Mouse (Mus musculus): Measurements from ENCODE around the gene Macrod1. TPM values are rescaled to one million over a fixed set of nuclear protein-coding genes. Genes with fewer than 3 reads are reported as not detected.
"Not testable (repeated sequence)": the region's sequence is repeated elsewhere in the genome, so short reads cannot be mapped to it uniquely, and the experiment has no call there.

Gene Macrod1
- total RNA-seq (2022), result 10 to 100 TPM; 19.2 to 21.4 (median 20.1) TPM

DNA sequence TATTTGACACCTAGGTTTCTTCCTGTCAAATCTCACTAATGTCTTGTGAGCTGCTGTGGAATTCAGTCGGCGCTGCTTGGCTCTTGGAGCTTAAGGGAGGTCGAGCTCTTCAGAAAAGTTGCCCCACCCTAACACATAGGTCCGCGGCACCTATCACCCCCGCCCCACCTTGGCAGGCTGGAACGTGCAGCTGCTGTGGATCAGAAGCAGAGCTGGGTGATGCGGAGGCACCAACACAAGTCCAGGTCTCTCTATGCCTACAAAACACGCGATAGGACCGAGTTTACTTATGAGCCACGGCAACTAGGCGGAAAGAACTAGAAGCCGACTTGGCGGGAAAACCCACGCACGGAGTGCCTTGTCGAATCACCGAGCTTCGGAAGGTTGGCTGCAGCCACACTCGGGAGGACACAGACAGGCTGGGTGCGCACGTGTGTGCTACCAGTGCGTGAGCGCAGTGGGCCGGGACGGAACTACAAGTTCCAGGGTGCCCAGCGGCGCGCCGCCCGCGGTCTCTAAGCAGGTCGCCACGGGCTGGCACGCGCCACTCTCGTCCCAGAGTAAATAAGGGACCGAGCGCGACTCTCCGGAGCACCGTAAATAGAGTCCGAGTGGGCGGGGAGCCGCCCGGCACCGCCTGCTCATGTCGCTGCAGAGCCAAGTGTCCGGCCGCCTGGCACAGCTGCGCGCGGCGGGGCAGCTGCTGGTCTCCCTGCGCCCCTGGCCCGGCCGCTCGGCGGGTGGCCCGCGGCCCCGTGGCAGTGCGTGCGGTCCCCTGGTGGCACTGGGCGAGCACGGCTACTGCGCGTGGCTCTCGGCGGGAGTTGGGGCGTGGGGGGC is at the start of gene Macrod1:
Gene Macrod1, plus strand, starts transcription at position 563 of the 840 bp plus-strand sequence.
- DNase-seq (ENCODE audit: low spot score in 2 of 2), result peak; percentile 80

DNA sequence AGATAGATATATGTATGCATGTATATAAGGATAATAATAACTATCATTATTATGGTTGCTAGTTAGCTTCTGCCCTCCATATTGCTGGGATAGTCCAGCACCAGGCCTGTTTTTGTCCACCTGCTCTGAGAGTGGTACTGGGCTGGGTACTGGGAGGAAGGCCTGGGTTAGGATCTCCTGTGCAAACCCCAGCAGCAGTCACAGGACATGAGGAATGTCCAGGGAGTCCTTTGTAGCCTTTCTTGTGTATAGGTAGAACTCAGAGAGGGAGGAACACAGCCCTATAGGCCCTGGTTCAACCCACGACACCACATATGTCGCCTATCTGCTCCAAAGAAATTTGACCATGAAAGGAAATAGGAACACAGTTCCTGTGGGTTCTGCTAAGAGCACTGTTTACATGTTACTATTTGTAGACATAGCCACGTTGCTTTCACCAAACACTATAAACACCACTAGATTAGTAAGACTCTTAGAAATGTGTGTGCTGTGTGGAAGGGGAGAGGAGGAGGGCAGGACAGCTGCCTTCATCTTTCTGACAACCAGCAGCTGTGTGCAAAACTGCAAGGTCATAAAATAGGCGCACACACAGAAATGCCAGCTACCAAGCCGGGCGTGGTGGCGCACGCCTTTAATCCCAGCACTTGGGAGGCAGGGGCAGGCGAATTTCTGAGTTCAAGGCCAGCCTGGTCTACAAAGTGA is 49.6 kb upstream of the Macrod1 start:
- DNase-seq (ENCODE audit: low spot score in 2 of 2), result no peak

DNA sequence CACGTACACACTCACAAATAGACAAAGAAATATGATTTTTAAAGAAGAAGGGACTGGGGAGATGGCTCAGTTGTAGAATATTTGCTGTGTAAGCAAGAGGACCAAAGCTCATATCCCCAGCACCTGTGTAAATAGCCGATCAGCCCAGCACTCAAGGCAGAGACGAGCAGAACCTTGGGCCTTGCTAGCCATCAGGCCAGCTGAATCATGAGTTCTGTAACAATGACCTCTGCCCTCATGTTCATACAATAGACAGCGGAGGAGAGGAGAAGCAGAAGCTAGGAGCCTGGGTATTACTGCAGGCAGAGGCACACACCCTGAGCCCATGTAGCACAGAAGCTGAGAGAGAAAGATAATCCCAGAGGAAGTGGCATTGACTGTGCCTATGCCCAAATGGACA is 44.2 kb upstream of the Macrod1 start:
- no peak for DNase-seq (ENCODE audit: low spot score in 2 of 2)

DNA sequence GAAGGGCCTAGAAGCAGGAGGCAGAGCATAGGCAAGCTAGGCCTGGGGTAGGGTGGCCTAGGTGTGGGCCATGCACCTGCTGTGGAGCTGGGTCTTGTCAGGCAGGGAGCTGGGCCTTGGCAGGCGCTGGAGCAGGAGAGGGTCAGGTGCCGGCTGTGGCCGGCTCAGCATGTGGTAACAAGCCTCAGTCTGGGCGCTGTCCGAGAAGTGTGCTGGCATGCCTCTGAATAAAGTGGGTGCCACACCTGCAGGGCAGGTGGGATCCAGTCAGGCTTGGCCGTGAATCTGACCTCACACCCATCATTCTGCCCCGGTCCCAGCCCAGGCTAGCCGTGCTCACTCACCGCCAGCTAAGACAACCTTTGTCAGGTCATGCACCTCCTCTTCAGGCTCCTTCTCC is 42.6 kb upstream of the Macrod1 start:
- DNase-seq (ENCODE audit: low spot score in 2 of 2), result no peak

DNA sequence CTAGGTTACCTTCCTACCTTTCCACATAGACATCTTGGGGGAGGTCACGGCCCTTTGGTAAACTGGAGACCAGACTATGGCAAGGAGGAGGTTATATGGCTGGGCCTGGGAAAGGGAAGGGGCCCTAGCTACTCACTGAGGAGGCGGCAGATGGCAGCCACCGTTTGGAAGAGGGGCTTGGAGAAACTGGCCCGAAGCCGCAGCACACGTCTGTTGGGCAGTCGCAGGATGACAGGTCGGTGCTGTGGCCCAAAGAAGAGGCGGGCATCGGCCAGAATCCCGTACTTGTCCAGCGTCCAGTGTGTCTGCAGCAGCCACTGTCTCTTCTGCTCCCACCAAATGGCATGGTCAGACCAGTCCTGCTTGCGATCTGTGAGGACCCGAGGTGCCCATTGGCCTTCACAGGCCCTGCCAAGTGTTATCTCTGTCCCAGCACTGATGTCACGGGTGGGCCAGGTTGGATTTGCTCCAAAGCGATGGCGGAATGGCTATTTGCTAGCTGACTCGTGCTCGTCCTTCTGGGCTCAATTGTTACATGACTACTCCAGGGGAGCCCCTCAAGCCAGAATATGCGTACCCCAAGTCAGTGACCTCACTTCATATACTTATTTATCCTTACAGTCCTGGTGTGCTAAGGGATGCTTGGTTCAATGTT is 42.0 kb upstream of the Macrod1 start:
- no peak for DNase-seq (ENCODE audit: low spot score in 2 of 2)

DNA sequence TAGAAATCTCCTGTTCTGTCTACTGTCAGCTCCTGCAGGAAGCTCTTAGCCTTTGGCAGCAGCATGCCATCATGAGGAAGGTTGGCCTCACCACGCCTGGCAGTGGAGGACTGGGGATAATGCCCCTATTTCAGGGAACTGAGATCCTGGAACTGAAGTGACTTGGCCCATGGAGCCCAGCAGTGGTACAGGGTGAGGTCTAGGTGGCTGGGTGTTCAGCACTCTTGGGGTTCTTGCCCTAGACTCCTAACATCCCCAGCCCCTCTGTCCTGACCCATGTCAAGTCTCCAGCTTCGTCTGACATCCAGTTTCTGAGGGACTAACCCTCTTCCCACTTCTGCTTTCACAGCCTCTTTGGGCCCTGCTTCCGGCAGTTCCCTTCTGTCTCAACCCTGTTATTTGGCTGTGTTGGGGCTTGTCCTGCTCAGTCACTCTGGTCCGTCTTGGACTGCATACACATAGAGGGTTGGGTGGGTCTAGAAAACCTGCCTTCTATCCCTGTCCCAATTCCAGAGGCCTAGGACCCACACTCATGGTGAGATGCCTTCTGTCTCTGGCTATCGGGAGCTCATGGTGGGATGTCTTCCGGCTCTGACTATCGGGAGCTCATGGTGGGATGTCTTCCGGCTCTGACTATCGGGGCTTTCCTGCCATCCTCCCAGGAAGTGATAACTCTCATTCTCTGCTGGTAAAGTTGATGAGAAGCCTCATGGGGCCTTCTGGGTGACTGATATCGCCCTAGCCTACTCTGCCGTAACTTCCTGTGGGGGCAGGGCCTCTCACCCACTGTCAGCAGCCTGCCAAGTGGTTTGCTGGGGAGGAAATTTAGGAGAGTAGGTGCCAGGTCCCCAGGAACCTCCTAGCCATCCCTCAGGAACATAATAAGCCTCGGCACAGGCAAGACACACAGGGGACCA is 38.8 kb upstream of the Macrod1 start:
- DNase-seq (ENCODE audit: low spot score in 2 of 2), result no peak

DNA sequence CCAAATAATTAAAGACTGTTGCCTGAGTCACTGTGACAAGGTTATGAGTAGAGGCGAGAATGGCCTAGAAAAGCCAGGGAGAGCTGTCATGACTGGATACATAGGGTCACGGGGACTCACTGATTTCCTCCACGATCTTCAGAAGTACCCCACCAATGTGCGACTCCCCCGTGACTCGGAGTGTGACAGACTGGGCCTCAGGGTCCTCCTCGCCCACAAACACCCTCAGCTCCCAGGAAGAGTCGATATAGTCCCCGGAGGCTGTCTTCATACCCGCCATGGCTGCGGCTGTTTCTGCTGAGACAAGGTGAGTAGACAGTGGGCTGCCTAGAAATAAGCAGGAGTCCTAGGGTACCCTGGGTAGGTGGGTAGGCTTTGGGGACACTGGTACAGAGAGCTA is 38.1 kb upstream of the Macrod1 start:
- DNase-seq (ENCODE audit: low spot score in 2 of 2), result no peak

DNA sequence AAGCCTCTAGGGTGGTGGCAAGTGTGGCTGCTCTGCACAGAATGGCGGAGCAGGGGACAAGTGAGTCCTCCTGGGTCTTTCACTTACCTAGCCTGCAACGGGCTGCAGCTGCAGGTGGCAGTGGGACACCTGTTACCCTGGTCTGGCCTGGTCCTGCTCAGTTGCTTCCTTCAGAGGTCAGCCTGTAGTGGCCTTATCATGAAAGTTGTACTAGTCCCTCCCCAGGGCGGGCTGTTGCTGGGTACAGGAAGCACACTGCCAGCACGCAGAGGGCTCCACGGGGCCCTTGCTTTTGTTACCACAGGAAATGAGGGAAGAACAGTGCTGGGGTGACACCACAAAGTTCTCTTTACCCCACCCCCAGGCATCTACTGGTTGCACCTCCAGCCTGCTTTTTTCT is 37.4 kb upstream of the Macrod1 start, which contains the start of gene Fermt3:
Gene Fermt3, minus strand, starts transcription at position 279 of the 400 bp plus-strand sequence.
- DNase-seq (ENCODE audit: low spot score in 2 of 2), result no peak

DNA sequence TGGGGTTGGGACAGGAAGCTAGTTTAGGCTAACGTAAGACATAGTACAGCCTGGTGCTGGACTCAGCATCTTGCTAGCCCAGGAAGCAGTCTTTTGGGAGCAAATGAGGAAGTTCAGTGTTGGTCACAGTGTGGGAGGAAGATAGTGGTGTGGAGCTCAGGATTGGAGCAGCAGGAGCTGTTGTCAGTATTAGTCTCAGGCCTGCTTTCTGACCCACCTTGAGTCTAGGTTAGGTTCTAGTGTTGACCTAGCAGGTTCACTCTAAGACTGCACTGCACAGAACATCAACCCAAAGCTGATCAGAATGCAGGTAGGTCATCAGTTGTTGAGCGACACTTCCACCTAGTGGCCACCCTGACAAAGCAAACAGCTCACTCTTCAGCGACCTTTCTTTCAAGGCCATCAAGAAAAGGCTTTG is 36.4 kb upstream of the Macrod1 start:
- DNase-seq (ENCODE audit: low spot score in 2 of 2), result no peak

DNA sequence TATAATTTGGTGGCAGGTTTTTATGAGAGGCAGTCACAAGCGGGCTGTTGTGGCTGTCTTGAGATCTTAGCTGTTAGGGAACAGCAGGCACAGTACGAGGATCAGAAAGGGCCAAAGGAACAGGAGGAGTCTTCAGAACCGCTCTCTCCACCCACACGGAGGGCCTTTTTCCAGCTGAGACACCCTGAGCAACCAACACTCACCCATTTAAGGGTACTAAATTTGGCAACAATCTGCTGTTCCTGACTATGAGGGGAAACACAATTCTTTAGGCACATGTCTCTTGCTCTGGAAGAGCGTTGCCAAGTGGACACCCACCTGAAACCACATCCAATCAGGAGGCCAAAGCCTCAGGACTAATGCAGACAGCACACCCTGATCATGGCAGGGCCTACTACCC is 27.1 kb upstream of the Macrod1 start:
- peak; percentile 32 to 40 for DNase-seq (ENCODE audit: low spot score in 2 of 2)

DNA sequence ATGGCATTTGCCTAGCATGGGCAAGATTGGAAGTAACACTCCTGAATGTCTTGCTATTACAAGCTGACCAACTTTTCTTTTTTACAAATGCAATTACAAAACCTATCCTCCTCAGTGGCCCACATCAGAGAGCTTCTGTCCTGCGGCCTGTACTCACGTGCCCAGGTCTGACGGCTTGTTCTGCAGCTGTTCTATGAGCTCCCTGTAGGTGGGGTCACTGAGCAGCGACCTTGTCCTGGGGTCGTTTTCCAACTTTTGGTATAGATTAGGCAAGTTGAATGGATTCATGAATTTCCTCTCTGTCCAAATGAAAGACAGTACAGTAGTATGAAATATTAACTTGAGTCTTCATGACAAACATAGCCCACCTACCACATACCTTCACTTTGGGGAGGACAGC is 22.6 kb upstream of the Macrod1 start:
- DNase-seq (ENCODE audit: low spot score in 2 of 2), result no peak

DNA sequence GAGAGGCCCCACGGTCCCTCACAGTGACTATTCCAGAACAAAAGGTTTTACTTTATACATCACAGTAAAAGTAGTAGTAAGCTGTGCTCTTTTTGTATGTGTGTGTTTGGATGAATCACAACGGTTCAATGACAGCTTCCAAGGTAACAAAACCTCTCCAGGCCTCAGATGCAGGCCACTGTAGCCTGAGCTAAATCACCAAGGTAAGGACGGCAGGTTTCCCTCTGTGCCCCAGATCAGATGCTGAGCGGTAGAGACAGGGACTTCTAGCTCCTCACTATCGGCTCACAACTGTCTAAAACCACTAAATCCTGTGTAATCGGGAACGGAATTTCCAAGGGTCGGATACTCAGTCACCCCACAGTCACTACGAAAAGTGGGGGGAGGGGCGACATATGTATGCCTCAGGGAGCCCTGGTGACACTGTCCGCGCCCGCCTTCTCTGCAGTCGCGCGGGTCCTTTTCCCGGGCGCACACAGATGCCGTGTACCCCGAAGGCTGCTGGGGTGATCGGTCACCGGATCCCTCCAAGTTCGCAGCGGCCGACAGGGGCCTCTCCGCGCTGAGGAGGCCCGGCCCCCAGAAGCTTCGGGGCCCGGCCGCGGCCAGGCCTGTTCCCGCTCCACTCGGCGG is 17.4 kb upstream of the Macrod1 start:
- peak; percentile 49 to 50 for DNase-seq (ENCODE audit: low spot score in 2 of 2)

DNA sequence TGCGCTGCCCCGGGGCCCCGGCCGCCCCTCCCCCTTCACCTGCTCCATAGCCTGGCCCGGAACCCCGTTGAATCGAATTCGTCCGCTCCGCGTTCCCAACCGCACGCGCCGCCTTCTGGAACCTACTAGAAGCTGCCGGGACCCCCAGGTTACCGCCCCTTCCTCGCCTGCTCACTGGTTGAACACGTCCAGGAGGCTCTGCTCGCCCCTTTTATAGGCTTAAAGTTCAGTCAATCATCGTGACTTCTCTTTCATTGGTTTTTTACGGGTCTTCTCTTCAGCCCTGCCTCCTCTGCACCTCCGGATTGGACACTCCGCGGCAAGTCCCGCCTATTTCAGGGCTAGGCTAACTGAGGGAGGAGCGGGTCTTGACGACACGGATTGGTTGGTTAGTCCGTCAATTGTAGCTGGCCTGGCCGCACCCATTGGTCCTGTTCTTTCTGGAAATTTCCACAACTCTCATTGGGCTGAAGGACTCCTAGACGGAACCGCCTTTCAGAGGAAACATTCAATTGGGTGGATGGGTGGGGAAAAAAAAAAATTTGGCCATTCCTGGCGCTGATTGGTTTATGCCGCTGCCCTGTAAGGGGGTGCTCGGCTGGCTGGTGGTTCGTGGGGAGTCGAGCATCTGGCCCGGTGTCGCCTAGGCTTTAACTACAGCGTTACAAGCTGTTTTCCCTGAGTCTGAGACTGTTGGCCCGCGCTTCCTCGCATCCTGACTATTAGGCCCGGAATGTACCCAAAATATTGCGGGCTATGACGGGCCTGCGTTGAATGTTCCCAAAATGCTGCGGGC is 16.6 kb upstream of the Macrod1 start, which contains the start of gene Stip1:
Gene Stip1, minus strand, starts transcription at position 127 of the 796 bp plus-strand sequence.
- DNase-seq (ENCODE audit: low spot score in 2 of 2), result peak; percentile 99 to 100

DNA sequence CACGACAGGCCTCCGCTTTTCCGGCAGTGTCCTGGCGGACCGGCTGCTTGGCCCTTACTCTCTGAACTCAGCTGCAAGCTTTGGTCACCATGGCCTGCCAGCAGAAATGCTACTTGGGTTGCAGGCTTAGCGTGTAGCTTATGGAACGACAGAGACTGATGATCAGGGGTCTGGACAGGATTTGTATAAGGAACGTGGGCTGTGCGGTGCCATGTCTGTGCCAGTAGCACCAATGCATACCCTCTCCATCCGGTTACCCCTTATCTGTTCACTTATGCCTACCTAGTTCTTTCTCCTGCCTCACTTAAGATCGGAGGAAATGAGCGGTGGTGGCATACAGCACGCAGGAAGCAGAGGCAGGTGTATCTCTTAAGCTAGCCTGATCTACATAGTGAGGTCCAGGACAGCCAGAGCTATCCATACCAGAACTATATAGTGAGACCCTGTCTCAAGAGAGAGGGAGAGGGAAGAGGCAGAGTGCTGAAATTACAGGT is 15.9 kb upstream of the Macrod1 start:
- DNase-seq (ENCODE audit: low spot score in 2 of 2), result no peak

DNA sequence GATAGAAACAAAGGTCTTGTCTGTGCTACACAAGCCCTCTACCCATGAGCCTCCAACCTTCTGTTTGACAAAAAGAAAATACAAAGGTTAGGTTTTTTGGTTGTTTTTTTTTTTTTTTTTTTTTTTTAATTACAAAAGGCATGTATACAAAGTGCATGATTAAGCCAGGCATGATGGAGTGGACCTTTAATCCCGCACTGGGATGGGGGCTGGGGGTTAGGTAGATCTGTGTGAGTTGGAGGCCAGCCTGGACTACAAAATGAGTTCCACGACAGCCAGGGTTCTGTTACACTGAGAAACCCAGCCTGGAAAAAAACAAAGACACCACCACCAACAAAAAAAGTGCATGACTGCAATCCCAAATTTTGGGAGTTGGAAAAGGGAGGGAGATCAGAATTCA is 15.4 kb upstream of the Macrod1 start:
- no peak for DNase-seq (ENCODE audit: low spot score in 2 of 2)

DNA sequence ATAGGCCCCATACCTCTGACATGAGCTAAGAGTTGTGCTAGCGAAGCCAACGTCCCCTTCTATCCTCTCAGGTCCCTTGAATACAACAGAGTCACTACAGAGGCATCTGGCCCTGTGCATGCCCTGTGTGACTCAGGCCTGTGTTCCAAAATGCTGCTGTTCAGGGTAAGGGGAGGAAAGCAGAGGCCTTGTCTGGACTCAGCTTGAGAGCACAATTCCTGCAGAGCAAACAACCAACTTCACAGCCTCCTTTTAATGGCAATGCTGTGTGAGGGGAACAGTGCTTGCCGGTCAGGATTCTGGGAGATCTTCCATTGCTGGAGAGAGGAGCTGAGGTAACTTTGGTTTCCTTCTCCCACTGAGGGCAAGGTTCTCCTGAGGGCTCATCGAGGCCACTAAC is 12.3 kb upstream of the Macrod1 start:
- DNase-seq (ENCODE audit: low spot score in 2 of 2), result no peak

DNA sequence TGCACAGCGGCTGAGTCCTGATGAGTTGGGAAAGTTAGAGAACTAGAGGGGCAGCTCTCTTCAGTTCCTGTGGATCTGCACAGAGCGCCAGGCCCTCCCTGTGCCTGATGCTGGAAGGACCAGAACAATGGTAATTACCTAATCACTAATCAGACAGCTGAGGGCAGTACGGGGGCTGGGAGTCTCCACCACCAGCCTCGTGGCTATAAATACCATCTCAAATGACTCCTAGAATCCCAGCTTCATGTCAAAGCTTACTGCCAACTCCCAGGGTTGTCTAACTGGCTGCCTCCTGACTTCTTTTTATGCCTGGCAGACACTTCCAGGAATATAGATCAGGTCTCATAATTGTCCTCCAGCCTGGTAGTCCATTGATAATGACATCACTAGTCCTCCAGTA is 11.9 kb upstream of the Macrod1 start:
- no peak for DNase-seq (ENCODE audit: low spot score in 2 of 2)

DNA sequence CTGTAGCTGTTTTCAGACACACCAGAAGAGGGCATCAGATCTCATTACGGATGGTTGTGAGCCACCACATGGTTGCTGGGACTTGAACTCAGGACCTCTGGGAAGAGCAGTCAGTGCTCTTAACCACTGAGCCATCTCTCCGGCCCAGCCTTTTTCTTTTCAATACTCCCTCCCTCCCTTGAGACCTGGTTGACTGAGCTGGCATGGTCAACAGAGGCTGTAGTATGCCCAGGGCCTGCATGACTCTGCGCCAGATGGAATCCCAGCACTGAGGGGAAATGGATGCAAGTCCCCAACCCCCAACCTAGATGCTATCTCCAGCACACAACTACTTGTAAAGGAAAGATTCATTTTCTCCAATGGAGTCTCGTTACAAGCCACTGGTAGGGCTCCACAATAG is 3.2 kb upstream of the Macrod1 start:
- DNase-seq (ENCODE audit: low spot score in 2 of 2), result not testable (repeated sequence)

DNA sequence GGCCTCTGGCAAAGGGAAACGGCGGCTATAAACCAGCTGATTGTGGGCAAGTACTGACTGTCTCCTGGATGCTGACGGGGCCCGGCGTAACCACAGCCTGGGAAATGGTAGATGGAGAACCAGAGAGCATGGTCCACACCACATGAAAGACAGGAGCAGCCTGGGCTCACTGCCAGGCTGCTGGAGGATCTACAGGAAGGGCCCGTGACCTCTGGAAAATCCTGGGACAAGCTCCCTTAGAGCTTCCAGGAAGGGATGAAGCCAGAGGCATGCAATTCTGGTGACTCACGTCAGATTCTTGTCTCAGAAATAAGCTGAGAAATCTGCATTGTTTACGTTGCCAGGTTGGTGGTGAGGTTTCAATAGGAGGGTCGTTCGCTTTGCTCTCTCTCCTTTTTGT is 1.8 kb upstream of the Macrod1 start:
- no peak for DNase-seq (ENCODE audit: low spot score in 2 of 2)

DNA sequence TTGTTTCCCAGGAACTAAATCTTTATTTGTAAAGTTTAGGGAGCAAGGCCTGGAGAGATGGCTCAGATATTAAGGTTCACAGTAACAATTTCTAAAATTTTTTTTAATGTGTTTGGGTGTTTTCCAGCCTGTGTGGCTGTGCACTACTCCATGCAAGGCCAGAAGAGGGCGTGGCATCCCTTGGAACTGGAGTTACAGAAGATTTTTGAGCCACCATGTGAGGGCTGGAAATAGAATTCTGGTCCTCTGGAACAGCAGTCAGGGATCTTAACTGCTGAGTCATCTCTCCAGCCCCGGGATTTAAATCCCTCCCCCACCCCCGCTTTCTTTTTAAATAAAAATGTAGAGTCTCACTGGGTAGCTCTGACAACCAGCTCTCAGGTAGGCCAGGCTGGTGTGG is 1.4 kb upstream of the Macrod1 start:
- DNase-seq (ENCODE audit: low spot score in 2 of 2), result no peak

Data from layer of hippocampus, adult 8-10 months (tissue).